Mouse (Mus musculus) thymus, postnatal 25 days (tissue): ENCODE measurements at regions not wholly inside any gene's neighbourhood (a gene's known extent, or its start where the extent isn't known, plus 50 kb on each side); places are given as distances from the start of the nearest gene placed in this dataset.

Experiments used
- DNase-seq: peaks from one replicate; pipeline ENCODE4 v3.0.0; 2022

- DNase-seq = no peak
Observed at GRCm38 (mm10) chr1:34740891-34741290, 102.0 kb downstream of the Fam168b start.

DNA sequence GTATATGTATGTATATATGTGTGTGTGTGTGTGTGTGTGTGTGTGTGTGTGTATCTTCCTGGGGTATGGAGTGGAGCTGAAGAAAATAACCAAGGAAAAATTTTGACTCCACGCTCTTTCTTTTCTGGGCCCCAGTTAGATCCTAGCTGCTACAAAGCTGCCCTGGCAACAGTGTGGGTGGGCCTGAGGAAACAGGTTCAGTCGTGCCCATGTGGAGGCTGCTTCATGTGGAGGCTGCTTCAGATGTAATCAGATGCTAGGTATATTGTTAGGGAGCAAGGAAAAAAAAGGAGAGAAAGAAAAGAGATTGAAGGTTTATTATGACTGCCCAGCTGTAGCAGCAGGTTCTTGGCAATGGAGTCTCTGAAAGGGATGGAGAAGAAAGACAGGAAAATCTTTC lies 100.6 kb downstream of the Fam168b start:
- DNase-seq = no peak

DNA sequence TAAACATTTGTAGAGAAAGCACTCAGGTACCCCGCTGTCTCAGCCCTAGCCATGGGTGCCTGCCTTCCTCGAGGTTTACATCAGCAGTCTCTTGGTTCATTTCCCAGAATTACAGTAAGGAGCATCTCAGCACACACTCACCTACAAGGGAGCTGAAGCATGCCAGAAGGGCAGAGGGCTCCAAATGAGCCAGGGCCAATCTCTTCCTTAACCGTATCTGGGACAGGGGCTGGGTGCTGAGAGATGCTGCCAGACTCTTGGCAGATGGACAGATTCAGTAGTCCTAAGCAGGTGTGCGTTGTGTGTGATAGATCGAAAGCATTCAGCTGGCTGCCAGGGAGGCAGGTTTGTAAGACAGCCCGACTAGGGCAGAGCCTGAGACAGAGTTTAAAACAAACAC lies 97.0 kb downstream of the Fam168b start:
- DNase-seq = no peak

DNA sequence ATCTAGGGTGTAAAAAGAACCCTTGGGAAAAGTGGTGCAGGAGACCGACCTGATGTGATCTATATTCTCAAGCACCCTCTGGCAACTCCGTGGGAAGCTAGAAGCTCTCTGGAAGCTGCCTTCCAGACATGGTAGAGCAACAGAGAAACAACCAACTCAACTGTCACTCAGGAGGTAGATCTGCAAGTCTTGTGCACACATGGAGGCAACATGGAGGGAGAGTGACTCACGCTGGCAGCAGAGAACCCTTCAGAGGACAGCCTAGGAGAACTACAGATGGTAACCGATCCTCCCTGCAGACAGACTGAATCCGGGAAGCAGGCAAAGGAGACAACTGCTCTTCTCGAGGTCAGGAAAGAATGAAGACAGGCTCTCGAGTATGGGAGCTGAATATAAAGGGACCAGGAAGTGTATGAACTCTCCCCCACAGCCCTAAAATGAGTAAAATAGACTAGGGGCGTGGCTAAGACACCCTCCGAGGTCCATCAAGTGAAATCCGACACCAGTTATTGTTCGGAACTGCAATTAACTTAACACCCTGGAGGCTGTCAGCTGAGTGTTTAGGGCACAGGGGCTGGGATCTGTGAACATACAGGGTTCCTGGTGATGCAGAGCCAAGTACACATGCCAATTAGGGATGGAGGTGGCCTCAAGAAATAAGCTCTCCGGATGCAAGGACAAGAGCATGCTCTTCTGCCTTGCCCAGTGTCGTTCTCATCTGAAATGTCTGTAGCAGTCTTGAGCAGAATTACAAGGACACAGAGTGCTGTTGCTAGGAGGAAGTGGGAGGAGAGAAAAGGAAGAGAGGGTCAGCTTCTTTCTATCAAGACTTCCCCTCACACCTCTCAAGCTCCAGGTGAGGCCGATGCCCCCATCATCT lies 93.5 kb downstream of the Fam168b start:
- no peak for DNase-seq

DNA sequence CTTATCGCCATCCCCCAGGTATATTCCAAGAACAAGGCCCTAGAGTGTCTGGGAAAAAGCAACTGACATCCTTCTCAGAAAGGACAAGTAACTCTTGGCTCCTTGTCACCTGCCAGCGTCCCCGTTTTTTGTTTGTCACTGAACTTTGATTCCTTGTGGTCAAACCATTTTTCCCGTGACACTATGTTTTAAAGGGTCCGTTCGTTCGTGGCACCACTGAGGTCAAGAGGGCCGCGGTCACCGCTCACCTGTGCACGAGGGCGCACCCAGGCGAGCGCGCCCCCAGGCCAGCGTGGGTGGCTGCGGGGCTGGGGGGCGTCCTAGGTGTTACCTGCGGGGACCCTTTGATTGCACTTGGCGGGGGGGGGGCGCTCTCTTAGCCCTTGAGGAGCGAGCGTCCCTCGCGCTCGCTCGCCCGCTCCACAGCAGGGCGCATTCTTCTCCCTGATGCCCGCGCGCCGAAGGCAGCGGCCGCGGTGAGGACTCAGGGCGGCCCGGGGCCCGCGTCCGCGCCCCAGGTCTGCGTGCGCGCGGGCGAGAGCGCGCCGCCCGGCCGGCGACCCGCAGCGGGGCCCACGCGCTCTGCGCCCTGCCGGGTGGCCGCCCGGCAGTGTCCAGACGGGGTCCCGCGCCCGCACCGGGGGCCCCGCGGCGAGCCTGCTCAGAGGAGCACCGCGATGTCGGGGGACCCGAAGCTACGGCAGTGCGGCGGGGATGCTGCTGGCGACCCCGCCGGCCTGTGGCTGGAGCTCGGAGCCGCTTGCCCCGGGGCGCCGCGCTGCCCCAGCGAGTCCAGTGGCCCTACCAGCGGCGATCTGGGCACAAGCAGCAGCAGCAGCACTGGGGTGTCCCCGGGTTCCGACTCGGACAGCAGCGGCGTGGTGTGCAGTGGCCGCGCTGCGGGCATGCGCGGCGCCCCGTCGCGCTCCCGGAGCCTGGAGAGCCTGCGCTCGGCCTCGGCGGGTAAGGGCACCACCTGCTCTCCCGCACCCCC lies 92.5 kb downstream of the Fam168b start:
- no peak for DNase-seq

DNA sequence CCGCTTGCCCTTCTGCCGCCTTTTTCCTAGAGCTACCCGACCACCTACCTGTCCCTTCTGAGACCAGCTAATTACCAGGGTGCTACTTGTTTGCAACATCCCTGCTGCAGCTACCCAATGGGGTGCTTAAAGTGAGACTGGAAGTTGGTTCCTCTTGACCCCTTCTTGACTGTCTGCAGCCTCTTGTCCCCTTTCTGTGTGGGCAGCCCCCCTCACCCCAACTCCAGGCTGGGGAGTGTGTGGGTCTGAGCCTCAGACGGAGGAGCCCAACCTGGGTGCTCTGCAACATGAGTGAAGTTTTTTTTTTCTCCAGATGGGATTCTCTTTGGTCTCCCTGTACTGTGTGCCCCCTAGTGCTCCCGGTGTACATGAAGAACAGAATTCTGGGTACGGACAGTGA lies 91.7 kb downstream of the Fam168b start:
- DNase-seq = no peak

GRCm38 (mm10) chr1:34753581-34753980 lies 89.3 kb downstream of the Fam168b start:
- no peak for DNase-seq

DNA sequence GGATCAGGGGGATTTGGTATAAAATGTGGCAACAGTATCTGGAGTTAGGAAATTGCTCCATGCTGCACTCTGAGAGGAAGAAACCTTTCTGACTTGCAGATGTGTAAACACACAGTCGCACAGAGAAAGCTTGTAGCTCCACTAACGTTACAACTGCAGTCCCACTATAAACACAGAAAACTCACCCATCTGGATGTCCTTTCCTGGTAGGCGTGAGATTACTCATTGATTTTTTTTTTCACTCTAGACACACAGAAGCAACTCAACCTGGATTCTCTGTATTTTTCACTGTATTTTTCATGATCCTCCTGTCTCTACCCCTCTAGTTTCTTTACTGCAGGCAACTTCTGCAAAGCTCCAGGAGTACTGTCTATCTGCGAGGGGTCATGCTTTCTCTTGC lies 82.3 kb downstream of the Fam168b start:
- no peak for DNase-seq

GRCm38 (mm10) chr1:34761436-34761835 lies 81.4 kb downstream of the Fam168b start:
- DNase-seq = no peak

- no peak for DNase-seq
Observed at GRCm38 (mm10) chr1:34761870-34762269, 81.0 kb downstream of the Fam168b start.
